Mouse (Mus musculus) limb, embryonic 11.5 days (tissue): ENCODE measurements around the gene Itih3. TPM values are rescaled to one million over a fixed set of nuclear protein-coding genes. Genes with fewer than 3 reads are reported as not detected.

Experiments used
- ATAC-seq: fragments of 200-750 bp; cut with Nextera tagmentation; 2 replicates; pipeline ENCODE4 v1.8.0; 2017; ENCODE audit warnings: low read depth; ENCODE audit not compliant: insufficient number of reproducible peaks, low FRiP score, low TSS enrichment
- DNase-seq: peaks from one replicate; pipeline ENCODE4 v3.0.0-alpha.2; 2015; ENCODE audit warnings: low spot score
- H3K27ac ChIP-seq: fragments of 300-500 bp; sonication (generic); replicated peaks from 2 replicates; pipeline ENCODE4 v1.5.1; 2014; ENCODE audit warnings: low read depth, mild to moderate bottlenecking, low read length
- H3K27me3 ChIP-seq: fragments of 300-500 bp; sonication (generic); 2 replicates; pipeline ENCODE4 v1.6.1; 2014; ENCODE audit warnings: mild to moderate bottlenecking, low read length, mixed read lengths; ENCODE audit not compliant: control insufficient read depth, insufficient read depth
- H3K36me3 ChIP-seq: fragments of 300-500 bp; sonication (generic); 2 replicates; pipeline ENCODE4 v1.6.1; 2014; ENCODE audit warnings: mild to moderate bottlenecking, low read length, moderate library complexity, mixed read lengths; ENCODE audit not compliant: control insufficient read depth, insufficient read depth
- H3K4me1 ChIP-seq: fragments of 300-500 bp; sonication (generic); 2 replicates; pipeline ENCODE4 v1.6.1; 2014; ENCODE audit warnings: low read length, mixed read lengths; ENCODE audit not compliant: control insufficient read depth, insufficient read depth
- H3K4me2 ChIP-seq: fragments of 300-500 bp; sonication (generic); 2 replicates; pipeline ENCODE4 v1.6.1; 2014; ENCODE audit warnings: low read depth, mild to moderate bottlenecking, moderate library complexity; ENCODE audit not compliant: severe bottlenecking
- H3K4me3 ChIP-seq: fragments of 300-500 bp; sonication (generic); 2 replicates; pipeline ENCODE4 v1.5.1; 2014; ENCODE audit warnings: low read depth, low read length
- H3K9ac ChIP-seq: fragments of 300-500 bp; sonication (generic); 2 replicates; pipeline ENCODE4 v1.6.1; 2014; ENCODE audit warnings: mild to moderate bottlenecking, low read length
- H3K9me3 ChIP-seq: fragments of 300-500 bp; sonication (generic); 2 replicates; pipeline ENCODE4 v1.6.1; 2016; ENCODE audit warnings: low read length; ENCODE audit not compliant: control insufficient read depth
- WGBS: fragments of 180-500 bp; shearing (Covaris S2); extraction: QIAGEN DNeasy Blood & Tissue Kit; methylation state at CpG from one replicate; pipeline ENCODE4 v1.1.7; 2014; 5-methylcytosine and 5-hydroxymethylcytosine counted together
- polyA plus RNA-seq: library from polyadenylated mRNA; unstranded; fragments of >200 nt; fragmentation: Nextera tagmentation; extraction: Ambion mirVana; gene quantifications from 2 replicates; pipeline ENCODE4 v1.2.1, GENCODE M21; 2014

Itih3 gene
- polyA plus RNA-seq, 1 experiment from 2014 or later = 0.15 TPM

- no peak for ATAC-seq
- H3K9ac ChIP-seq = no peak overlapping the region
- H3K4me1 ChIP-seq = 0 out of 2 replicates have a peak, but pooled peaks cover 3% of the 10 kb centered on the region
- H3K27ac ChIP-seq = no peak overlapping the region
- WGBS = 85% methylated on average over 9 of the region's 9 CpGs
- DNase-seq = no peak
- no peak overlapping the region; the same call in 1 of the 2 replicates for H3K4me2 ChIP-seq
- H3K27me3 ChIP-seq = no peaks in the 10 kb centered on the region
- no peaks in the 10 kb centered on the region for H3K9me3 ChIP-seq
- H3K36me3 ChIP-seq = no peaks in the 10 kb centered on the region
- H3K4me3 ChIP-seq = no peak overlapping the region
These were observed 47.6 kb downstream of the Itih3 start for GRCm38 (mm10) chr14:30875955-30876354.

- ATAC-seq (no peak), DNase-seq (no peak)
- H3K36me3 ChIP-seq = no peaks in the 10 kb centered on the region
- no peaks in the 10 kb centered on the region for H3K9me3 ChIP-seq
- 88% methylated on average over 12 of the region's 12 CpGs for WGBS
- no peaks in the 10 kb centered on the region for H3K27me3 ChIP-seq
- no peak overlapping the region for H3K27ac ChIP-seq
- no peak overlapping the region for H3K4me2 ChIP-seq
- no peak overlapping the region for H3K9ac ChIP-seq
- no peak overlapping the region for H3K4me3 ChIP-seq
- 0 out of 2 replicates have a peak, but pooled peaks cover 7% of the 10 kb centered on the region for H3K4me1 ChIP-seq
These were observed 48.3 kb downstream of the Itih3 start for GRCm38 (mm10) chr14:30875130-30875865.

- H3K27me3 ChIP-seq = no peaks in the 10 kb centered on the region
- no peaks in the 10 kb centered on the region for H3K9me3 ChIP-seq
- no peak overlapping the region for H3K27ac ChIP-seq
- no peaks in the 10 kb centered on the region for H3K36me3 ChIP-seq
- H3K4me1 ChIP-seq = peaks cover 17% of the 10 kb centered on the region; the same call in 1 of the 2 replicates
- H3K4me3 ChIP-seq = no peak overlapping the region
- DNase-seq (no peak), ATAC-seq (no peak)
- no peak overlapping the region for H3K9ac ChIP-seq
- H3K4me2 ChIP-seq = no peak overlapping the region
- 82% methylated on average over 18 of the region's 18 CpGs for WGBS
These were observed 49.4 kb downstream of the Itih3 start for GRCm38 (mm10) chr14:30874095-30874700.

- Histone ChIP-seq H3K9ac (no peak overlapping the region), H3K4me1 (peaks cover 17% of the 10 kb centered on the region; the same call in 1 of the 2 replicates), H3K27ac (peak overlapping the region; percentile 48), H3K36me3 (no peaks in the 10 kb centered on the region), H3K4me2 (no peak overlapping the region), H3K9me3 (no peaks in the 10 kb centered on the region), H3K27me3 (no peaks in the 10 kb centered on the region), H3K4me3 (no peak overlapping the region)
- ATAC-seq (no peak), DNase-seq (peak; percentile 42)
- WGBS = 74% methylated on average over 25 of the region's 25 CpGs
These were observed 53.1 kb downstream of the Itih3 start for GRCm38 (mm10) chr14:30870206-30871147.

GRCm38 (mm10) chr14:30869391-30869801 is 54.2 kb downstream of the Itih3 start:
- Histone ChIP-seq H3K9me3 (no peaks in the 10 kb centered on the region), H3K4me1 (peaks cover 17% of the 10 kb centered on the region; the same call in 1 of the 2 replicates), H3K36me3 (no peaks in the 10 kb centered on the region), H3K27ac (peak overlapping the region; percentile 48), H3K4me2 (no peak overlapping the region), H3K9ac (no peak overlapping the region), H3K4me3 (no peak overlapping the region), H3K27me3 (no peaks in the 10 kb centered on the region)
- ATAC-seq (no peak), DNase-seq (no peak)
- WGBS = 84% methylated on average over 8 of the region's 8 CpGs

- Histone ChIP-seq H3K9ac (no peak overlapping the region), H3K27me3 (no peaks in the 10 kb centered on the region), H3K4me1 (peaks cover 17% of the 10 kb centered on the region; the same call in 1 of the 2 replicates), H3K4me2 (no peak overlapping the region), H3K36me3 (no peaks in the 10 kb centered on the region), H3K4me3 (no peak overlapping the region), H3K27ac (peak overlapping the region; percentile 48; the same call in 1 of the 2 replicates), H3K9me3 (no peaks in the 10 kb centered on the region)
- ATAC-seq = no peak
- 93% methylated on average over 10 of the region's 10 CpGs for WGBS
- no peak for DNase-seq
These were observed 54.7 kb downstream of the Itih3 start for GRCm38 (mm10) chr14:30868826-30869225.

- H3K4me3 ChIP-seq = no peak overlapping the region
- no peaks in the 10 kb centered on the region for H3K9me3 ChIP-seq
- no peaks in the 10 kb centered on the region for H3K36me3 ChIP-seq
- no peak overlapping the region for H3K27ac ChIP-seq
- 34% methylated on average over 5 of the region's 5 CpGs for WGBS
- H3K4me1 ChIP-seq = peaks cover 17% of the 10 kb centered on the region; the same call in 1 of the 2 replicates
- no peak overlapping the region for H3K9ac ChIP-seq
- no peak overlapping the region for H3K4me2 ChIP-seq
- no peaks in the 10 kb centered on the region for H3K27me3 ChIP-seq
- DNase-seq (peak; percentile 82), ATAC-seq (no peak)
These were observed 56.5 kb downstream of the Itih3 start for GRCm38 (mm10) chr14:30867042-30867441.

GRCm38 (mm10) chr14:30865311-30865710 is 58.2 kb downstream of the Itih3 start:
- H3K9ac ChIP-seq = no peak overlapping the region
- no peak overlapping the region for H3K4me3 ChIP-seq
- H3K4me2 ChIP-seq = no peak overlapping the region
- ATAC-seq (no peak), DNase-seq (no peak)
- H3K27ac ChIP-seq = no peak overlapping the region
- H3K27me3 ChIP-seq = no peaks in the 10 kb centered on the region
- no peaks in the 10 kb centered on the region for H3K9me3 ChIP-seq
- peaks cover 10% of the 10 kb centered on the region; the same call in 1 of the 2 replicates for H3K4me1 ChIP-seq
- 59% methylated on average over 3 of the region's 3 CpGs for WGBS
- H3K36me3 ChIP-seq = no peaks in the 10 kb centered on the region
